Mouse (Mus musculus) kidney, embryonic 14.5 days (tissue): ENCODE measurements at regions not wholly inside any gene's neighbourhood (a gene's known extent, or its start where the extent isn't known, plus 50 kb on each side); places are given as distances from the start of the nearest gene placed in this dataset.
"Not testable (repeated sequence)": the region's sequence is repeated elsewhere in the genome, so short reads cannot be mapped to it uniquely, and the experiment has no call there.

ENCODE experiments used
- ATAC-seq: fragments of 200-750 bp; cut with Nextera tagmentation; 2 replicates; pipeline ENCODE4 v1.8.0; 2017; ENCODE audit warnings: moderate number of reproducible peaks, mild to moderate bottlenecking, moderate TSS enrichment, moderate library complexity; ENCODE audit not compliant: low FRiP score, low TSS enrichment
- H3K27ac ChIP-seq: fragments of 300-500 bp; sonication (generic); 2 replicates; pipeline ENCODE4 v1.5.1; 2014; ENCODE audit warnings: low read depth, mild to moderate bottlenecking, low read length, moderate library complexity, mixed read lengths
- H3K27me3 ChIP-seq: fragments of 300-500 bp; sonication (generic); 2 replicates; pipeline ENCODE4 v1.6.1; 2014; ENCODE audit warnings: mild to moderate bottlenecking, low read length; ENCODE audit not compliant: control insufficient read depth, insufficient read depth
- H3K36me3 ChIP-seq: fragments of 300-500 bp; sonication (generic); 2 replicates; pipeline ENCODE4 v1.6.1; 2014; ENCODE audit warnings: low read length, mixed read lengths; ENCODE audit not compliant: control insufficient read depth, insufficient read depth
- H3K4me1 ChIP-seq: fragments of 300-500 bp; sonication (generic); 2 replicates; pipeline ENCODE4 v1.6.1; 2014; ENCODE audit warnings: low read length, mixed read lengths; ENCODE audit not compliant: control insufficient read depth, insufficient read depth
- H3K4me2 ChIP-seq: fragments of 300-500 bp; sonication (generic); replicated peaks from 2 replicates; pipeline ENCODE4 v1.6.1; 2014; ENCODE audit warnings: low read depth, mild to moderate bottlenecking, low read length
- H3K4me3 ChIP-seq: fragments of 300-500 bp; sonication (generic); 2 replicates; pipeline ENCODE4 v1.5.1; 2014; ENCODE audit warnings: mild to moderate bottlenecking, low read length
- H3K9ac ChIP-seq: fragments of 300-500 bp; sonication (generic); 2 replicates; pipeline ENCODE4 v1.6.1; 2014; ENCODE audit warnings: low read depth, mild to moderate bottlenecking, low read length, moderate library complexity
- H3K9me3 ChIP-seq: fragments of 300-500 bp; sonication (generic); 2 replicates; pipeline ENCODE4 v1.6.1; 2016; ENCODE audit warnings: low read length; ENCODE audit not compliant: control insufficient read depth
- WGBS: fragments of 180-500 bp; shearing (Covaris S2); extraction: QIAGEN DNeasy Blood & Tissue Kit; methylation state at CpG from one replicate; pipeline ENCODE4 v1.1.7; 2014; 5-methylcytosine and 5-hydroxymethylcytosine counted together

DNA sequence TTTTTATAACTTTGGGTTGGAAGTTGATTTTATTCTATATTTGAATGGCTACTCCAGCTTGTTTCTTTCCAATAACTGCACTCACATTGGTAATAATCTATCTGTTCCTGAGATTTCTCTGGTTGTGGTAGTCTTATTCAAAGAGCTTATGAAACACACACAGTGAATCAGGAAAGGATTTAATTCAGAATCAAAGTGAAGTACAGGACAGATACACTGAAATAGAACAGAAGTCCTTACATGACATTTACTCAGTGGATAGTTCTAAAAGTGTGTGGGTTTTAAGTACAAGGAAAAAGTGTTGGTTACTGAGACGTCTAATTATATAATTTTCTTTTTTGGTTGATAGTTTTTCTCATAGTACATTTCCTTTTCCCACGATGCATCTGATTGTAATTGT is 859.7 kb downstream of the Rpia start:
- no peak for ATAC-seq
- no peaks in the 10 kb centered on the region for H3K36me3 ChIP-seq
- WGBS = 82% methylated on average over 2 of the region's 2 CpGs

GRCm38 (mm10) chr6:69914781-69915180 is 877.3 kb downstream of the Rpia start:
- WGBS = 68% methylated on average over 4 of the region's 4 CpGs
- Histone ChIP-seq H3K4me2 (no peak overlapping the region), H3K27me3 (no peaks in the 10 kb centered on the region)

More for the DNA sequence above, 859.7 kb downstream of the Rpia start:
- no peak overlapping the region for H3K27ac ChIP-seq
- H3K9me3 ChIP-seq = no peaks in the 10 kb centered on the region
- H3K9ac ChIP-seq = no peak overlapping the region
- H3K4me3 ChIP-seq = no peak overlapping the region
- no peaks in the 10 kb centered on the region for H3K27me3 ChIP-seq
- H3K4me1 ChIP-seq = no peaks in the 10 kb centered on the region
- H3K4me2 ChIP-seq = no peak overlapping the region

GRCm38 (mm10) chr6:69879286-69879685 is 912.7 kb downstream of the Rpia start:
- ATAC-seq = no peak
- no peak overlapping the region for H3K27ac ChIP-seq
- no peaks in the 10 kb centered on the region for H3K4me1 ChIP-seq
- H3K4me2 ChIP-seq = no peak overlapping the region
- H3K36me3 ChIP-seq = no peaks in the 10 kb centered on the region
- H3K27me3 ChIP-seq = no peaks in the 10 kb centered on the region
- no peaks in the 10 kb centered on the region for H3K9me3 ChIP-seq
- WGBS = 86% methylated on average over 2 of the region's 2 CpGs
- H3K4me3 ChIP-seq = no peak overlapping the region
- no peak overlapping the region for H3K9ac ChIP-seq

More at GRCm38 (mm10) chr6:69914781-69915180, 877.3 kb downstream of the Rpia start:
- Histone ChIP-seq H3K4me3 (no peak overlapping the region), H3K9me3 (no peaks in the 10 kb centered on the region), H3K9ac (no peak overlapping the region), H3K27ac (no peak overlapping the region), H3K4me1 (no peaks in the 10 kb centered on the region), H3K36me3 (no peaks in the 10 kb centered on the region)
- ATAC-seq = no peak

DNA sequence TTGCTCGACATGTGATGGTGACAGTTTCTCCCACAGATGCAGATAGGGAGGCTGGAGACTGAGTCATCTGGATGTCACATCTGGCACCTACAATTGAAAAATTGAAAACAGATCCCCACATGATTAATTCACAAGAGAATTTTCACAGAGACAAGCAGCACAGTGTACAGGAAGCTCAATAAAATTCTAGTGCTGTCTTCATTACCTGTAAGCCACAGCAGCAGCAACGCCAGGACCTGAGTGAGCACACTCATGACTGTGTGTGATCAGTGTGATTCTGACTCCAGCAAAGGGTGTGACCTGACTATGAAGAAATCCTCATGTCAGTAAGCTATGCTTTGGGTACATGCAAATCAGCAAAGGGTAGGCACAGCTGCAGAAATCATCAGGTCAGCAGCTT is 933.4 kb downstream of the Rpia start:
- not testable (repeated sequence) for H3K4me1 ChIP-seq, H3K9ac ChIP-seq, ATAC-seq, H3K4me2 ChIP-seq, H3K27me3 ChIP-seq, H3K27ac ChIP-seq, H3K36me3 ChIP-seq, H3K9me3 ChIP-seq, H3K4me3 ChIP-seq
- 82% methylated on average over 2 of the region's 2 CpGs for WGBS

- not testable (repeated sequence) for H3K9ac ChIP-seq, H3K9me3 ChIP-seq, H3K4me1 ChIP-seq, H3K27ac ChIP-seq, H3K36me3 ChIP-seq, ATAC-seq, H3K4me3 ChIP-seq, H3K27me3 ChIP-seq, H3K4me2 ChIP-seq
- WGBS = 75% methylated on average over 5 of the region's 5 CpGs
Observed at GRCm38 (mm10) chr6:69828640-69829039, 963.4 kb downstream of the Rpia start.

DNA sequence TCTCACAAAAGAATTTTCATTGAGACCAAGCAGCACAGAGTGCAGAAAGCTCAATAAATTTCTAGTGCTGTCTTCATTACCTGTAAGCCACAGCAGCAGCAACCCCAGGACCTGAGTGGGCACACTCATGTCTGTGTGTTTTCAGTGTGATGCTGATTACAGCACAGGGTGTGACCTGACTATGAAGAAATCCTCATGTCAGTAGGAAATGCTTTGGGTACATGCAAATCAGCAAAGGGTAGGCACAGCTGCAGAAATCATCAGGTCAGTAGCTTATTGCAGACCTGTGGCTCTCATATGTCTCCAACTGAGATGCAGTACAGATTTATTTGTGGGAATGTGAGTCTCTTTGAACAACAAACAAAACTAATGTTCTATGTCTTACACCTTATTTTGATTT is 977.1 kb downstream of the Rpia start:
- H3K4me2 ChIP-seq, H3K9me3 ChIP-seq, ATAC-seq, H3K9ac ChIP-seq, H3K36me3 ChIP-seq, H3K27ac ChIP-seq, H3K4me3 ChIP-seq, H3K4me1 ChIP-seq, H3K27me3 ChIP-seq: not testable (repeated sequence)

GRCm38 (mm10) chr6:69814373-69814772 is 977.7 kb downstream of the Rpia start:
- not testable (repeated sequence) for H3K36me3 ChIP-seq, H3K9me3 ChIP-seq, H3K4me2 ChIP-seq, H3K9ac ChIP-seq, H3K4me3 ChIP-seq, ATAC-seq, H3K4me1 ChIP-seq, H3K27me3 ChIP-seq, H3K27ac ChIP-seq
- WGBS = 29% methylated on average over 1 of the region's 1 CpGs

DNA sequence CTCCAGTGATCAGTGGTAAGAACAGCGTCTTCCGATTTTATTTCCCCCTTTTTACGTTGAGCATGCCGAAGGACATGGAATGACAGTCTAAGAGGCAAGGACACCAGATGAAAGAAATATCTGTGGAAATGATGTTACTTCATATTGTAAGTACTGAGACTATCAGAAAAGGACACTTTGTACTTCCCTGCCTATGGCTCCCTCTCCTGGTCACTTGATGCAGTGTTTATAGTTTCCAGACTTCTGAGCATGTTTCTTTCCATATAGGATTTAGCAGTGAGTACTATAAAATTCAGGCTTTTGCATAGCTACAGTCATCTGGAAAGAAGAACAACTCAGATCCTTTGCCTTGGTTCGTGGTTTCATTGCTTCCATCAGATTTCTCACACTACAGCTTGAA is 1011.7 kb downstream of the Rpia start:
- not testable (repeated sequence) for H3K36me3 ChIP-seq, H3K27me3 ChIP-seq, H3K9ac ChIP-seq, H3K9me3 ChIP-seq, H3K4me3 ChIP-seq, H3K4me1 ChIP-seq, ATAC-seq, H3K27ac ChIP-seq, H3K4me2 ChIP-seq
- WGBS = 66% methylated on average over 5 of the region's 5 CpGs

GRCm38 (mm10) chr6:69777322-69777721 is 1014.7 kb downstream of the Rpia start:
- WGBS = 58% methylated on average over 1 of the region's 1 CpGs
- not testable (repeated sequence) for H3K4me2 ChIP-seq, H3K4me1 ChIP-seq, H3K9me3 ChIP-seq, H3K9ac ChIP-seq, H3K4me3 ChIP-seq, H3K36me3 ChIP-seq, H3K27ac ChIP-seq, ATAC-seq, H3K27me3 ChIP-seq

DNA sequence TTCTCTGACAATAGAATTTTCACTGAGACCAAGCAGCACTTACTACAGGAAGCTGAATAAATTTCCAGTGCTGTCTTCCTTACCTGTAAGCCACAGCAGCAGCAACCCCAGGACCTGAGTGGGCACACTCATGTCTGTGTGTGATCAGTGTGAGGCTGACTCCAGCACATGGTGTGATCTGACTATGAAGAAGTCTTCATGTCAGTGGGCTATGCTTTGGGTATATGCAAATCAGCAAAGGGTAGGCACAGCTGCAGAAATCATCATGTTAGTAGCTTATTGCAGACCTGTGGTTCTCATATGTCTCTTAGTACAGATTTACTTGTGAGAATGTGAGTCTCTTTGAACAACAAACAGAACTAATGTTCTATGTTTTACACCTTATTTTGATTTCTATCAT is 1027.2 kb downstream of the Rpia start:
- Histone ChIP-seq H3K36me3 (no peaks in the 10 kb centered on the region), H3K4me2 (no peak overlapping the region), H3K9me3 (no peaks in the 10 kb centered on the region), H3K27me3 (no peaks in the 10 kb centered on the region), H3K27ac (no peak overlapping the region), H3K9ac (no peak overlapping the region), H3K4me1 (no peaks in the 10 kb centered on the region), H3K4me3 (no peak overlapping the region)
- ATAC-seq = no peak
